ENCODE assay signal across 11 mouse cellular contexts in genomic region chr4:156059261-156059660, GRCm38 (mm10). TPM values are rescaled to one million over a fixed set of nuclear protein-coding genes. Genes with fewer than 3 reads are reported as not detected.
DNase-seq lines count a peak whose midpoint lies in the region; ATAC-seq and TF ChIP-seq lines count a peak whose summit lies in the region.
"Had no signal": no experiment of that assay in that cellular context is flagged by ENCODE, and none has a peak within 500 bp of the region (broad histone marks: within the 10 kb centered on the region; RNA-seq: fewer than 3 reads in every experiment).

TSS of gene Ttll10 (minus strand) at chr4:156059414.

- peak within 1 kb of the TSS; percentile 76 for H3K4me3 ChIP-seq in E14TG2a.4 (replicated peaks; ENCODE audit: low read length)
- H3K4me3 ChIP-seq in ES-E14 (ENCODE audit: insufficient read depth in 1 of 2, low read depth in 1 of 2, low read length in 2 of 2, poor library complexity in 1 of 2, severe bottlenecking in 1 of 2) = peak within 1 kb of the TSS; percentile 57 to 66
- H3K4me3 ChIP-seq in kidney, postnatal 0 days (replicated peaks; ENCODE audit: low read depth, low read length) = peak within 1 kb of the TSS; percentile 32
- peak within 1 kb of the TSS; percentile 43 for H3K4me3 ChIP-seq in lung, postnatal 0 days (ENCODE audit: low read depth, low read length)
- H3K4me3 ChIP-seq in midbrain, embryonic 13.5 days (replicated peaks) = no peak within 1 kb of the TSS
- H3K4me3 ChIP-seq: forebrain, embryonic 12.5 days had no signal

- DNase-seq in ES-E14 (ENCODE audit: low read depth, low spot score) = no peak
- DNase-seq in kidney, postnatal 0 days (ENCODE audit: low spot score) = peak; percentile 44
- DNase-seq in lung, postnatal 0 days (ENCODE audit: low spot score) = peak; percentile 86
- no peak for DNase-seq in right cerebral cortex, adult 2 months (ENCODE audit: low spot score in 2 of 2)
- no peak for DNase-seq in thymus, postnatal 4 days
- DNase-seq: retina, postnatal 1 day had no signal

- H3K36me3 ChIP-seq in E14TG2a.4 (ENCODE audit: insufficient read depth, low read length) (peaks cover 27% of the 10 kb centered on the region; the same call in 1 of the 2 replicates), ES-E14 (ENCODE audit: control insufficient read depth, insufficient read depth, low read length, poor library complexity, severe bottlenecking) (peaks cover 3% of the 10 kb centered on the region; the same call in 1 of the 2 replicates)
- H3K36me3 ChIP-seq in kidney, postnatal 0 days (ENCODE audit: insufficient read depth, low read length) = no peaks in the 10 kb centered on the region
- H3K36me3 ChIP-seq in lung, postnatal 0 days (ENCODE audit: insufficient read depth, low read length) = no peaks in the 10 kb centered on the region
- no peaks in the 10 kb centered on the region for H3K36me3 ChIP-seq in midbrain, embryonic 13.5 days
- H3K36me3 ChIP-seq: forebrain, embryonic 12.5 days had no signal

- H3K4me1 ChIP-seq in E14TG2a.4 (replicated peaks; ENCODE audit: low read depth, low read length) (peaks cover 71% of the 10 kb centered on the region), ES-E14 (ENCODE audit: control insufficient read depth in 2 of 2, insufficient read depth in 2 of 2, low read length in 2 of 2, poor library complexity in 1 of 2) (peaks cover 5 to 16% of the 10 kb centered on the region in 2 experiments; a peak in 3 of 4 replicates)
- H3K4me1 ChIP-seq in kidney, postnatal 0 days (replicated peaks; ENCODE audit: insufficient read depth, low read length) = 0 out of 2 replicates have a peak, but pooled peaks cover 6% of the 10 kb centered on the region
- H3K4me1 ChIP-seq in lung, postnatal 0 days (ENCODE audit: insufficient read depth, low read depth, low read length) = no peaks in the 10 kb centered on the region; the same call in 1 of the 2 replicates
- H3K4me1 ChIP-seq in midbrain, embryonic 13.5 days (replicated peaks) = peaks cover 8% of the 10 kb centered on the region

- H3K4me2 ChIP-seq in kidney, postnatal 0 days (ENCODE audit: low read length) = peak within 1 kb of the TSS; percentile 47
- peak within 1 kb of the TSS; percentile 56 for H3K4me2 ChIP-seq in lung, postnatal 0 days (replicated peaks; ENCODE audit: low read depth, low read length)
- no peak within 1 kb of the TSS for H3K4me2 ChIP-seq in midbrain, embryonic 13.5 days (replicated peaks)
- H3K4me2 ChIP-seq: forebrain, embryonic 12.5 days had no signal

- TF ChIP-seq CTCF in E14TG2a.4 (conservative IDR thresholded peaks at IDR 0.05; ENCODE audit: low read length) = no peak
- no peak for TF ChIP-seq CTCF in kidney, postnatal 0 days (IDR thresholded peaks at IDR 0.05; ENCODE audit: low read depth)
- peak; percentile 16 for TF ChIP-seq CTCF in lung, postnatal 0 days (IDR thresholded peaks at IDR 0.05)

- WGBS in kidney, postnatal 0 days = 16% methylated on average over 5 of the region's 5 CpGs
- WGBS in lung, postnatal 0 days = 15% methylated on average over 5 of the region's 5 CpGs
- 46% methylated on average over 5 of the region's 5 CpGs for WGBS in midbrain, embryonic 13.5 days

- TF ChIP-seq EP300 in lung, postnatal 0 days (IDR thresholded peaks at IDR 0.05) = no peak

- peak within 1 kb of the TSS; percentile 66; the same call in 1 of the 2 replicates for H3K27ac ChIP-seq in ES-E14 (ENCODE audit: insufficient read depth, low read depth, low read length, poor library complexity, severe bottlenecking)
- H3K27ac ChIP-seq in kidney, postnatal 0 days = peak within 1 kb of the TSS; percentile 95
- peak within 1 kb of the TSS; percentile 97 for H3K27ac ChIP-seq in lung, postnatal 0 days (ENCODE audit: low read length)
- H3K27ac ChIP-seq in midbrain, embryonic 13.5 days = no peak within 1 kb of the TSS
- H3K27ac ChIP-seq: forebrain, embryonic 12.5 days had no signal

- no peaks in the 10 kb centered on the region for H3K27me3 ChIP-seq in E14TG2a.4 (ENCODE audit: insufficient read depth, low read length)
- H3K27me3 ChIP-seq in kidney, postnatal 0 days (ENCODE audit: insufficient read depth, low read length) = no peaks in the 10 kb centered on the region
- no peaks in the 10 kb centered on the region for H3K27me3 ChIP-seq in lung, postnatal 0 days (replicated peaks; ENCODE audit: insufficient read depth, low read length)
- H3K27me3 ChIP-seq in midbrain, embryonic 13.5 days = no peaks in the 10 kb centered on the region
- H3K27me3 ChIP-seq: Patski had no signal

- no peaks in the 10 kb centered on the region for H3K9me3 ChIP-seq in E14TG2a.4 (ENCODE audit: low read length)
- H3K9me3 ChIP-seq in ES-E14 (ENCODE audit: control insufficient read depth, insufficient read depth, low read depth, low read length) = no peaks in the 10 kb centered on the region
- no peaks in the 10 kb centered on the region for H3K9me3 ChIP-seq in kidney, postnatal 0 days (replicated peaks; ENCODE audit: low read length)
- H3K9me3 ChIP-seq in lung, postnatal 0 days (ENCODE audit: low read length) = no peaks in the 10 kb centered on the region
- no peaks in the 10 kb centered on the region for H3K9me3 ChIP-seq in midbrain, embryonic 13.5 days
- H3K9me3 ChIP-seq: forebrain, embryonic 12.5 days had no signal

- peak; percentile 80 for ATAC-seq in kidney, postnatal 0 days (replicated peaks; ENCODE audit: low FRiP score, low read depth)
- ATAC-seq in lung, postnatal 0 days = peak; percentile 89
- ATAC-seq in midbrain, embryonic 13.5 days = no peak
- ATAC-seq: Patski had no signal

- peak within 1 kb of the TSS; percentile 46 for H3K9ac ChIP-seq in ES-E14 (ENCODE audit: insufficient read depth, low read depth, low read length, poor library complexity, severe bottlenecking)
- H3K9ac ChIP-seq in kidney, postnatal 0 days (ENCODE audit: low read depth, low read length) = peak within 1 kb of the TSS; percentile 59
- peak within 1 kb of the TSS; percentile 51 for H3K9ac ChIP-seq in lung, postnatal 0 days (replicated peaks; ENCODE audit: low read depth)
- H3K9ac ChIP-seq in midbrain, embryonic 13.5 days (replicated peaks) = no peak within 1 kb of the TSS
- H3K9ac ChIP-seq: forebrain, embryonic 12.5 days had no signal

- in situ Hi-C loops in ES-E14 (cut with MboI; ENCODE audit: low sequenced_read_pairs in 2 of 2, unreplicated experiment in 2 of 2) = no loop called here

TF ChIP-seq in ES-E14, 5 proteins besides CTCF, POLR2A, EP300 and RAD21:
- no peak for TF ChIP-seq ZNF384 (IDR thresholded peaks at IDR 0.05; ENCODE audit: low read depth, low read length)
- TF ChIP-seq ZC3H11A (IDR thresholded peaks at IDR 0.05; ENCODE audit: borderline replicate concordance, low read depth, low read length) = no peak
- TF ChIP-seq CHD2 (IDR thresholded peaks at IDR 0.05; ENCODE audit: low read depth, low read length) = no peak
- no peak for TF ChIP-seq MAFK (IDR thresholded peaks at IDR 0.05; ENCODE audit: insufficient read depth, low read depth, low read length)
- no peak for TF ChIP-seq HCFC1 (IDR thresholded peaks at IDR 0.05; ENCODE audit: borderline replicate concordance, insufficient read depth, low read length)

RNA-seq across cellular contexts. Expression of gene Ttll10, which starts in this region (rescaled TPM):
- 0.22 and 0.37 TPM in 2 replicates for total RNA-seq in ES-E14 (2012; rRNA removed)
- polyA plus RNA-seq in kidney, postnatal 0 days (2015; fragmentation: Nextera tagmentation; extraction: Ambion mirVana) = 5.6 and 6.0 TPM in 2 replicates
- polyA plus RNA-seq in lung, postnatal 0 days (2015; fragmentation: Nextera tagmentation; extraction: Ambion mirVana) = 2.1 and 2.5 TPM in 2 replicates
- not detected in 2 replicates for polyA plus RNA-seq in midbrain, embryonic 13.5 days (2015; fragmentation: Nextera tagmentation; extraction: Ambion mirVana)
- total RNA-seq: megakaryocyte progenitor cell, adult 5-6 weeks had no signal

Comparison
In these comparisons a context has a peak if more than half of its experiments do, and no peak if none do; other contexts are left out.
1. DNase-seq: peak in kidney, postnatal 0 days (single experiment) and lung, postnatal 0 days (single experiment); none in ES-E14 (single experiment), right cerebral cortex, adult 2 months (0 of 2) and thymus, postnatal 4 days (single experiment).